Mouse (Mus musculus): ENCODE measurements at regions not wholly inside any gene's neighbourhood (a gene's known extent, or its start where the extent isn't known, plus 50 kb on each side); places are given as distances from the start of the nearest gene placed in this dataset.

DNA sequence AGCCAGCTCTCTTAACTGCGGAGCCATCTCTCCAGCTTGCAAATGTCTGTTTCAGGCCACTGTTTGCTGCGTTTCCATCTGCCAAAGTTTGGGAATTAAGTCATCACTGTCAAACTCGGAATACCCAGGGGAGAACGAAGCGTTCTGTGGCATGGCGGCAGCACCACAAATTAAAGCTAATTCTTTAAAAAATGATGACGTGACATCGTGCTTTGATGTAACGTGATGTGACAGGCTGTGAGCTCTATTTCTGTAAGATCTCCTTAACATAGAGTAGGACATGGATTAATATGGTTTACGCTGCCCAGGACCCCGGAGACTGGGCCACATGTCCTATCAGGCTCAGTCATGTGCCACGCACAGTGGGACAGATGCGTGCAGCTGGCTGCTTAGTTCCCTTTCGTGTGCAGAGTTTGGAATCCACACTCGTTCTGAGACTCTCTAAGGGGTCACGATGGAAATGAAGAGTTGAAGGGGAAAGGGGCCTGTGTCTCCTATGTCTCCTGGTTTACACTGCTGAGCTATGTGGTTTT is 109.8 kb upstream of the Zfp64 start:
- TF ChIP-seq POLR2A (IDR thresholded peaks at IDR 0.05; ENCODE audit: insufficient read length, low read depth) (no peak), MYOG (IDR thresholded peaks at IDR 0.05; ENCODE audit: control insufficient read depth in 1 of 3, insufficient read depth in 1 of 3, insufficient read length in 2 of 3, low read depth in 2 of 3) (no peak), USF1 (IDR thresholded peaks at IDR 0.05; ENCODE audit: low read depth) (no peak)

Measured in myocyte (in vitro differentiated cells).